Mouse (Mus musculus) MEL (cell line): ENCODE results near the gene Mei4. TPM values are rescaled to one million over a fixed set of nuclear protein-coding genes. Genes with fewer than 3 reads are reported as not detected.

Experiments used
- DNase-seq: peaks from one replicate; pipeline ENCODE4 v3.0.0; 2011; ENCODE audit warnings: low read depth, low spot score
- H3K27ac ChIP-seq: 2 replicates; pipeline ENCODE4 v1.5.1; 2012; ENCODE audit warnings: low read depth, mild to moderate bottlenecking, control low read depth, low read length, moderate library complexity; ENCODE audit not compliant: control insufficient read depth
- H3K27me3 ChIP-seq, 2 experiments: fragments of 150-350 bp in 1 of 2; sonication (generic) in 1 of 2; 2 replicates each; pipeline ENCODE4 v1.6.1; 2012; ENCODE audit warnings: low read length in 2 of 2, mild to moderate bottlenecking in 2 of 2, improper control_type of control experiment in 1 of 2, moderate library complexity in 1 of 2; ENCODE audit not compliant: insufficient read depth in 2 of 2, control insufficient read depth in 1 of 2
- H3K36me3 ChIP-seq, 2 experiments: 2 replicates each; pipeline ENCODE4 v1.6.1; 2012 to 2014; ENCODE audit warnings: low read length in 2 of 2, improper control_type of control experiment in 1 of 2, inconsistent platforms in 1 of 2, mild to moderate bottlenecking in 1 of 2; ENCODE audit not compliant: insufficient read depth in 2 of 2, control insufficient read depth in 1 of 2
- H3K4me1 ChIP-seq, 2 experiments: fragments of 150-350 bp in 1 of 2; sonication (generic) in 1 of 2; 2 replicates each; pipeline ENCODE4 v1.6.1; 2012; ENCODE audit warnings: low read length in 2 of 2, improper control_type of control experiment in 1 of 2, mild to moderate bottlenecking in 1 of 2; ENCODE audit not compliant: insufficient read depth in 2 of 2, control insufficient read depth in 1 of 2
- H3K4me3 ChIP-seq, 2 experiments: fragments of 150-350 bp in 1 of 2; sonication (generic) in 1 of 2; 2 replicates each; pipeline ENCODE4 v1.5.1; 2012; ENCODE audit warnings: low read depth in 2 of 2, low read length in 2 of 2, mild to moderate bottlenecking in 2 of 2, moderate library complexity in 2 of 2, control low read depth in 1 of 2, improper control_type of control experiment in 1 of 2; ENCODE audit not compliant: control insufficient read depth in 1 of 2, insufficient read depth in 1 of 2
- H3K79me2 ChIP-seq: 2 replicates; pipeline ENCODE4 v1.6.1; 2012; ENCODE audit warnings: mild to moderate bottlenecking, low read length, moderate library complexity; ENCODE audit not compliant: control insufficient read depth, poor library complexity, insufficient read depth
- H3K9ac ChIP-seq: 2 replicates; pipeline ENCODE4 v1.6.1; 2012; ENCODE audit warnings: low read depth, mild to moderate bottlenecking, control low read depth, low read length, moderate library complexity; ENCODE audit not compliant: control insufficient read depth, poor library complexity, severe bottlenecking
- H3K9me3 ChIP-seq: fragments of 150-350 bp; sonication (generic); replicated peaks from 2 replicates; pipeline ENCODE4 v1.6.1; 2012; ENCODE audit warnings: mild to moderate bottlenecking, low read length, improper control_type of control experiment, moderate library complexity; ENCODE audit not compliant: insufficient read depth
- BHLHE40 ChIP-seq: IDR thresholded peaks from 2 replicates; pipeline ENCODE4 v1.6.1; 2012; ENCODE audit warnings: low read depth, mild to moderate bottlenecking, inconsistent platforms, low read length, improper control_type of control experiment, borderline replicate concordance
- CHD2 ChIP-seq: IDR thresholded peaks from 2 replicates; pipeline ENCODE4 v1.6.1; 2011; ENCODE audit warnings: low read length, improper control_type of control experiment
- E2F4 ChIP-seq: IDR thresholded peaks from 2 replicates; pipeline ENCODE4 v1.6.1; 2011; ENCODE audit warnings: low read depth, low read length, improper control_type of control experiment, borderline replicate concordance
- ETS1 ChIP-seq: IDR thresholded peaks from 2 replicates; pipeline ENCODE4 v1.6.1; 2012; ENCODE audit warnings: low read depth, mild to moderate bottlenecking, inconsistent platforms, low read length, improper control_type of control experiment, moderate library complexity
- GABPA ChIP-seq: IDR thresholded peaks from 2 replicates; pipeline ENCODE4 v1.6.1; 2012; ENCODE audit warnings: low read depth, mild to moderate bottlenecking, inconsistent platforms, low read length, improper control_type of control experiment, moderate library complexity
- GATA1 ChIP-seq: IDR thresholded peaks from 2 replicates; pipeline ENCODE4 v1.6.1; 2011; ENCODE audit warnings: low read depth, low read length, improper control_type of control experiment
- HCFC1 ChIP-seq: IDR thresholded peaks from 2 replicates; pipeline ENCODE4 v1.6.1; 2012; ENCODE audit warnings: low read depth, mild to moderate bottlenecking, inconsistent platforms, low read length, improper control_type of control experiment, moderate library complexity
- JUND ChIP-seq: IDR thresholded peaks from 2 replicates; pipeline ENCODE4 v1.6.1; 2011; ENCODE audit warnings: low read depth, mild to moderate bottlenecking, improper control_type of control experiment, low read length
- MAFK ChIP-seq: IDR thresholded peaks from 2 replicates; pipeline ENCODE4 v1.6.1; 2011; ENCODE audit warnings: low read depth, mild to moderate bottlenecking, low read length, improper control_type of control experiment, borderline replicate concordance
- MAX ChIP-seq: IDR thresholded peaks from 2 replicates; pipeline ENCODE4 v1.6.1; 2011; ENCODE audit warnings: low read length, improper control_type of control experiment
- MAZ ChIP-seq: IDR thresholded peaks from 2 replicates; pipeline ENCODE4 v1.6.1; 2012; ENCODE audit warnings: low read depth, mild to moderate bottlenecking, inconsistent platforms, low read length, improper control_type of control experiment
- MEF2A ChIP-seq: IDR thresholded peaks from 2 replicates; pipeline ENCODE4 v1.6.1; 2014; ENCODE audit warnings: low read depth, mild to moderate bottlenecking, inconsistent platforms, low read length, improper control_type of control experiment; ENCODE audit not compliant: poor library complexity, insufficient replicate concordance, severe bottlenecking; ENCODE audit errors: extremely low read depth
- MXI1 ChIP-seq: IDR thresholded peaks from 2 replicates; pipeline ENCODE4 v1.6.1; 2011; ENCODE audit warnings: mild to moderate bottlenecking, low read depth, low read length, improper control_type of control experiment
- MYB ChIP-seq: IDR thresholded peaks from 2 replicates; pipeline ENCODE4 v1.6.1; 2011; ENCODE audit warnings: mild to moderate bottlenecking, low read depth, low read length, improper control_type of control experiment
- MYC ChIP-seq: IDR thresholded peaks from 2 replicates; pipeline ENCODE4 v1.6.1; 2011; ENCODE audit warnings: low read depth, mild to moderate bottlenecking, low read length, improper control_type of control experiment, moderate library complexity
- NELFE ChIP-seq: IDR thresholded peaks from 2 replicates; pipeline ENCODE4 v1.6.1; 2011; ENCODE audit warnings: low read depth, low read length, improper control_type of control experiment
- NRF1 ChIP-seq: IDR thresholded peaks from 2 replicates; pipeline ENCODE4 v1.6.1; 2014; ENCODE audit warnings: low read depth, mild to moderate bottlenecking, inconsistent platforms, low read length, improper control_type of control experiment, moderate library complexity; ENCODE audit not compliant: poor library complexity, insufficient read depth, severe bottlenecking
- POLR2A ChIP-seq, 2 experiments: IDR thresholded peaks; 2 replicates each; pipeline ENCODE4 v1.6.1; 2011 to 2012; ENCODE audit warnings: low read length in 2 of 2, mild to moderate bottlenecking in 2 of 2, control low read depth in 1 of 2, improper control_type of control experiment in 1 of 2, low read depth in 1 of 2, moderate library complexity in 1 of 2; ENCODE audit not compliant: control insufficient read depth in 1 of 2, insufficient read depth in 1 of 2, poor library complexity in 1 of 2
- POLR2AphosphoS5 ChIP-seq: IDR thresholded peaks from 2 replicates; pipeline ENCODE4 v1.6.1; 2012; ENCODE audit warnings: low read depth, borderline replicate concordance, mild to moderate bottlenecking, inconsistent platforms, low read length, moderate library complexity, mixed read lengths
- RAD21 ChIP-seq: IDR thresholded peaks from 2 replicates; pipeline ENCODE4 v1.6.1; 2011; ENCODE audit warnings: mild to moderate bottlenecking, low read depth, low read length, improper control_type of control experiment
- SIN3A ChIP-seq: IDR thresholded peaks from 2 replicates; pipeline ENCODE4 v1.6.1; 2012; ENCODE audit warnings: low read length, improper control_type of control experiment, inconsistent platforms
- SMC3 ChIP-seq: IDR thresholded peaks from 2 replicates; pipeline ENCODE4 v1.6.1; 2011; ENCODE audit warnings: low read depth, low read length, improper control_type of control experiment
- TAL1 ChIP-seq: IDR thresholded peaks from 2 replicates; pipeline ENCODE4 v1.6.1; 2012; ENCODE audit warnings: mild to moderate bottlenecking, inconsistent platforms, low read length, moderate library complexity, mixed read lengths
- TBP ChIP-seq: IDR thresholded peaks from 2 replicates; pipeline ENCODE4 v1.8.0; 2011; ENCODE audit warnings: low read depth, low read length, improper control_type of control experiment
- TCF12 ChIP-seq: IDR thresholded peaks from 2 replicates; pipeline ENCODE4 v1.6.1; 2014; ENCODE audit warnings: low read depth, mild to moderate bottlenecking, inconsistent platforms, low read length, improper control_type of control experiment, moderate library complexity
- UBTF ChIP-seq: IDR thresholded peaks from 2 replicates; pipeline ENCODE4 v1.6.1; 2012; ENCODE audit warnings: low read depth, mild to moderate bottlenecking, inconsistent platforms, low read length, improper control_type of control experiment, moderate library complexity, borderline replicate concordance; ENCODE audit not compliant: insufficient read depth
- USF1 ChIP-seq: IDR thresholded peaks from 2 replicates; pipeline ENCODE4 v1.6.1; 2014; ENCODE audit warnings: low read depth, mild to moderate bottlenecking, inconsistent platforms, low read length, improper control_type of control experiment, moderate library complexity
- ZKSCAN1 ChIP-seq: IDR thresholded peaks from 2 replicates; pipeline ENCODE4 v1.6.1; 2012; ENCODE audit warnings: low read depth, mild to moderate bottlenecking, inconsistent platforms, low read length, improper control_type of control experiment, moderate library complexity
- ZMIZ1 ChIP-seq: IDR thresholded peaks from 2 replicates; pipeline ENCODE4 v1.6.1; 2012; ENCODE audit warnings: low read depth, mild to moderate bottlenecking, inconsistent platforms, low read length, improper control_type of control experiment, moderate library complexity
- polyA plus RNA-seq, 2 experiments: library from polyadenylated mRNA; stranded (reverse) in 1 of 2; unstranded in 1 of 2; fragments of >175 nt in 1 of 2; fragments of >200 nt in 1 of 2; gene quantifications; 2 replicates each; pipeline versions ENCODE4 v1.2.1 to v1.2.4; 2012; ENCODE audit warnings: low replicate concordance in 2 of 2, low read depth in 1 of 2; ENCODE audit not compliant: insufficient read length in 2 of 2, insufficient read depth in 1 of 2, missing spikeins in 1 of 2
- total RNA-seq: library from RNA; depleted of rRNA; stranded (reverse); fragments of 300-350 nt; gene quantifications from 2 replicates; pipeline ENCODE4 v1.2.3, GENCODE M21; 2012

The Mei4 gene
- total and polyA plus RNA-seq, 3 experiments, result not detected

DNA sequence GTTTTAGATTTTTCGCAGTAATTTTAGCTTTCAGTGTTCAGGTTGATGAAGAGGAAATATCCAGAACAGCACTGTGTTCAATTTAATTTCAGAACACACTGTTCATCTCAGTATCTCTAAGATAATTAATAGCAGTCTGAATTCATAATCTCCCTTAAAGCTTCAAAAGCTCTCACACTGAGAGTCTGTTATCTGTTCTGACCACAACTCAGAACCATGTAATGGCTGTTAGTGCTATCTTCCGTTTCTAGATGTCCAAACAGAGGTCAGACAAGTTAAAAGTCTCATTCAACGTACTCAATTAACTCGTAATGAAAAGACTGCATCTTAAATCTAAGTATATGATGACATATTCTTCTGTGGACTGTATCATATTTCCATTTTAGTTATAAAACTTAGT, 77.1 kb downstream of the Mei4 start (continued):
- TF ChIP-seq POLR2AphosphoS5 (no peak), GABPA (no peak), MEF2A (no peak), HCFC1 (no peak), GATA1 (peak; percentile 84), MXI1 (no peak), JUND (no peak), MAFK (no peak), SIN3A (peak; percentile 46; the same call in 1 of the 2 replicates), POLR2A (IDR thresholded peaks at IDR 0.05; ENCODE audit: control insufficient read depth in 1 of 2, insufficient read depth in 1 of 2, low read depth in 1 of 2, low read length in 2 of 2, poor library complexity in 1 of 2) (no peak), USF1 (no peak), MAX (no peak)

DNA sequence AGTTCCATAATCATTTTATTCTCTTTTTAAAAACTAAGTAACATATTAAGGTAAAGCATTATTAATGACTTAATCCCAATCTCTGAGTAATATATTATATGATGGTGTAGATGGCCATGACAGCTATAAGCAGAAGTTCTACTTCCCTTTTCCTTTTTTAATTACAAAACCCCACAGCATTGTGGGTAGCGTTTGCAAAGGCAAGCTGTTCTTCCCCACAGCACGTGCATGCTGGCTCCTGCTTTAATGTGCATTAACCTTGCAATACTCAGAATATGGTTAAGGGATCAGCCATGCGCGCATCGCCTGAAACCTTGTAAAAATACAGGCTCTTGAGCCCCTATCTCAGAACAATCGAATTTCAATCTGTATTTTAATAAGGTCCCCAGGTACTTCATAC, 82.2 kb downstream of the Mei4 start:
- H3K4me1 ChIP-seq, result peaks cover 3 to 4% of the 10 kb centered on the region in 2 experiments; a peak in 3 of 4 replicates
- H3K27ac ChIP-seq, result no peak overlapping the region
- H3K79me2 ChIP-seq, result no peaks in the 10 kb centered on the region
- no peaks in the 10 kb centered on the region for H3K27me3 ChIP-seq
- peak; percentile 68 for DNase-seq
- no peak overlapping the region for H3K4me3 ChIP-seq
- TF ChIP-seq MYC (peak; percentile 85), MXI1 (peak; percentile 45; the same call in 1 of the 2 replicates), BHLHE40 (peak; percentile 92), TCF12 (no peak), MAX (peak; percentile 87), NELFE (no peak), USF1 (0 out of 2 replicates have a peak, but pooled peaks have one; percentile 5)
- no peak overlapping the region for H3K9ac ChIP-seq
- H3K36me3 ChIP-seq, result peaks cover 0 to 11% of the 10 kb centered on the region in 2 experiments; a peak in 2 of 4 replicates
- H3K9me3 ChIP-seq, result no peaks in the 10 kb centered on the region

DNA sequence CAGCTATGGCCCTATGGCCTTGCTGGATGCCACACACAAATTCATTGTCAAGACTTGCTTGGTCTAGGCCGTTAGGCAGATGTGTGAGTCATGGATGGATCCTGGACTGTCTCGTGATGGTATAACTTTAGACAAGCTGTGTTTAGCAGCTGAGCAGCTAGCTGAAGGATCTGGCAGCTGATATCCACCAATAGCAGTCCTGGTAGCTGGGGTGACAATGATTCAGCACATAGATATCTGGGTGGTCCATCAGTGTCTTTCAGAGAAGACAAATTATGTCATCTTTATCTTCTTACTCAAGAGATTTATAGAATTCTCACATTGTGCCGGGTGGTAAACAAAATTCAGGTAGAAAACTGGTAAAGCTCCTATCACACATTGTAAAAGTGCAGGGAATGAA, 93.4 kb downstream of the Mei4 start:
- Histone ChIP-seq H3K79me2 (no peaks in the 10 kb centered on the region), H3K9ac (no peak overlapping the region), H3K36me3 (peaks cover 0 to 15% of the 10 kb centered on the region in 2 experiments; a peak in 2 of 4 replicates), H3K9me3 (no peaks in the 10 kb centered on the region), H3K4me3 (no peak overlapping the region), H3K27ac (no peak overlapping the region), H3K27me3 (no peaks in the 10 kb centered on the region), H3K4me1 (peaks cover 3 to 5% of the 10 kb centered on the region in 2 experiments; a peak in 2 of 4 replicates)
- DNase-seq, result peak; percentile 84
- TF ChIP-seq TAL1, result no peak
- TF ChIP-seq ETS1, result peak; percentile 100
- TF ChIP-seq GABPA, result peak; percentile 58; the same call in 1 of the 2 replicates
- TF ChIP-seq MXI1, result no peak
- TF ChIP-seq BHLHE40, result peak; percentile 92
- peak; percentile 63; the same call in 1 of the 2 replicates for TF ChIP-seq SIN3A
- no peak for TF ChIP-seq CHD2
- TF ChIP-seq ZKSCAN1, result no peak
- TF ChIP-seq ZMIZ1, result no peak
- TF ChIP-seq NRF1, result no peak
- no peak for TF ChIP-seq POLR2AphosphoS5
- TF ChIP-seq JUND, result peak; percentile 45; the same call in 1 of the 2 replicates
- TF ChIP-seq MEF2A, result 0 out of 2 replicates have a peak, but pooled peaks have one; percentile 15
- TF ChIP-seq TBP, result no peak
- no peak for TF ChIP-seq UBTF
- TF ChIP-seq MAX, result peak; percentile 27; the same call in 1 of the 2 replicates
- no peak for TF ChIP-seq MAZ
- TF ChIP-seq MYB, result peak; percentile 39
- no peak for TF ChIP-seq SMC3
- no peak for TF ChIP-seq E2F4
- TF ChIP-seq RAD21, result no peak
